Mouse (Mus musculus): Measurements from ENCODE around the gene Slc31a2.

Slc31a2 gene

GRCm38 (mm10) chr4:62281319-62281718, 19.0 kb downstream of the Slc31a2 start:
- no peak for DNase-seq (ENCODE audit: low spot score in 2 of 2)

- DNase-seq (ENCODE audit: low spot score in 2 of 2): no peak
Observed at GRCm38 (mm10) chr4:62282969-62283368, 20.6 kb downstream of the Slc31a2 start.

- no peak for DNase-seq (ENCODE audit: low spot score in 2 of 2)
Observed at GRCm38 (mm10) chr4:62285576-62285975, 23.2 kb downstream of the Slc31a2 start.

- peak; percentile 63 to 81 for DNase-seq (ENCODE audit: low spot score in 2 of 2)
Observed at GRCm38 (mm10) chr4:62286257-62286991, 24.1 kb downstream of the Slc31a2 start.

- no peak for DNase-seq (ENCODE audit: low spot score in 2 of 2)
Observed at GRCm38 (mm10) chr4:62286992-62287900, 24.9 kb downstream of the Slc31a2 start.

- DNase-seq (ENCODE audit: low spot score in 2 of 2): no peak
Observed at GRCm38 (mm10) chr4:62289226-62289625, 26.9 kb downstream of the Slc31a2 start.

GRCm38 (mm10) chr4:62290816-62291505, 28.6 kb downstream of the Slc31a2 start:
- DNase-seq (ENCODE audit: low spot score in 2 of 2): no peak

GRCm38 (mm10) chr4:62292461-62293180, 30.3 kb downstream of the Slc31a2 start:
- DNase-seq (ENCODE audit: low spot score in 2 of 2): no peak

GRCm38 (mm10) chr4:62293219-62293861, 31.0 kb downstream of the Slc31a2 start:
- DNase-seq (ENCODE audit: low spot score in 2 of 2): no peak

GRCm38 (mm10) chr4:62294741-62295140, 32.4 kb downstream of the Slc31a2 start:
- DNase-seq (ENCODE audit: low spot score in 2 of 2): no peak

- no peak for DNase-seq (ENCODE audit: low spot score in 2 of 2)
Observed at GRCm38 (mm10) chr4:62297280-62298130, 35.1 kb downstream of the Slc31a2 start.

- DNase-seq (ENCODE audit: low spot score in 2 of 2): no peak
Observed at GRCm38 (mm10) chr4:62300001-62300400, 37.6 kb downstream of the Slc31a2 start.

- DNase-seq (ENCODE audit: low spot score in 2 of 2): no peak
Observed at GRCm38 (mm10) chr4:62302795-62303194, 40.4 kb downstream of the Slc31a2 start.

GRCm38 (mm10) chr4:62303288-62303687, 40.9 kb downstream of the Slc31a2 start:
- no peak for DNase-seq (ENCODE audit: low spot score in 2 of 2)

- DNase-seq (ENCODE audit: low spot score in 2 of 2): no peak
Observed at GRCm38 (mm10) chr4:62306301-62306700, 43.9 kb downstream of the Slc31a2 start.

- DNase-seq (ENCODE audit: low spot score in 2 of 2): no peak
Observed at GRCm38 (mm10) chr4:62306840-62307239, 44.5 kb downstream of the Slc31a2 start.

- DNase-seq (ENCODE audit: low spot score in 2 of 2): no peak
Observed at GRCm38 (mm10) chr4:62308406-62308805, 46.0 kb downstream of the Slc31a2 start.

- no peak for DNase-seq (ENCODE audit: low spot score in 2 of 2)
Observed at GRCm38 (mm10) chr4:62312821-62313220, 50.5 kb downstream of the Slc31a2 start.

- DNase-seq (ENCODE audit: low spot score in 2 of 2): no peak
Observed at GRCm38 (mm10) chr4:62313641-62314211, 51.4 kb downstream of the Slc31a2 start.

GRCm38 (mm10) chr4:62314516-62314915, 52.2 kb downstream of the Slc31a2 start:
- DNase-seq (ENCODE audit: low spot score in 2 of 2): no peak
